Mouse (Mus musculus): ENCODE data around the gene Ajm1. TPM values are rescaled to one million over a fixed set of nuclear protein-coding genes. Genes with fewer than 3 reads are reported as not detected.

Ajm1 gene
- polyA plus RNA-seq, 1 experiment from 2014 or later, result 0.26 TPM

- Histone ChIP-seq H3K79me2 (ENCODE audit: inconsistent target) (peaks cover 95% of the 10 kb centered on the region), H3K4me3 (ENCODE audit: inconsistent target) (no peak overlapping the region), H3K27ac (no peak overlapping the region), H3K36me3 (ENCODE audit: inconsistent target) (peaks cover 19% of the 10 kb centered on the region; the same call in 1 of the 2 replicates)
- WGBS (ENCODE audit: missing documents), result 89% methylated on average over 10 of the region's 10 CpGs
These were observed 39.8 kb downstream of the Ajm1 start for GRCm38 (mm10) chr2:25541644-25542367.

GRCm38 (mm10) chr2:25540541-25540948 lies 41.0 kb downstream of the Ajm1 start:
- 98% methylated on average over 4 of the region's 4 CpGs for WGBS (ENCODE audit: missing documents)
- H3K36me3 ChIP-seq (ENCODE audit: inconsistent target), result peaks cover 27% of the 10 kb centered on the region

DNA sequence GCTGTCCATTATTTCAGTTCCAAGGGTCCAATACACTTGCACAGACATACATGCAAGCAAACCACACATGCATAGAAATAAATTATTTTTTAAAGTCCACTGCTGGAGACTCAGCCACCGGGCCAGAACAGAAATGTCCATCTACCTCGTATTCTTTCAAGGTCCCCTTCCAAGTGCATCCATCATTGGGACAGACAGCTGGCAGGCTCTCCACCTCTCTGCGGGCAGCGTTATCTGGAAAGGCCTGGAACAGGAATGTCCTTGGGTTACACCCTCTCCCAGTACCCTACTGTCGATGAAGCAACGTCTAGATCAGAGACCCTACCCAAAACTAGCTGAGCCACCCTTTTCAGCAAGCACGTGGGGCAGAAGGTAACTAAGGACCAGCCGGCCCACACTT lies 45.0 kb downstream of the Ajm1 start:
- Histone ChIP-seq H3K79me2 (ENCODE audit: inconsistent target) (peaks cover 60% of the 10 kb centered on the region), H3K36me3 (ENCODE audit: inconsistent target) (peaks cover 32% of the 10 kb centered on the region), H3K4me3 (ENCODE audit: inconsistent target) (no peak overlapping the region), H3K27ac (no peak overlapping the region)
- 96% methylated on average over 8 of the region's 8 CpGs for WGBS (ENCODE audit: missing documents)

More at GRCm38 (mm10) chr2:25540541-25540948, 41.0 kb downstream of the Ajm1 start:
- H3K79me2 ChIP-seq (ENCODE audit: inconsistent target), result peaks cover 88% of the 10 kb centered on the region
- no peak overlapping the region for H3K27ac ChIP-seq
- H3K4me3 ChIP-seq (ENCODE audit: inconsistent target), result no peak overlapping the region

DNA sequence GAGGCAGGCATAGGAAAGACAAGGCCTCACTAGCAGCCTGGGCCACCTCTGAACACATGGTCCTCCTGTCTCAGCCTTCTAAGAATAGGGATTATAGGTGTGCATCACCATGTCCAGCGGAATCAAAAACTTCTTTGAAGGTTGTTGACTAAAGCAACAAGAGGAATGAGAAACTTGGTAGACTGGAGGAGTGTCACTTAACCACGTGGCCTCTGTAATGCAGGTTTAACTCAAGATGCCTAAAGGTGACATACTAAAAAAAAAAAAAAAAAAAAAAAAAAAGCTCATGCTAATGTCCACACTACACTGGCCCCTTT lies 46.7 kb downstream of the Ajm1 start:
- Histone ChIP-seq H3K4me3 (ENCODE audit: inconsistent target) (no peak overlapping the region), H3K27ac (no peak overlapping the region), H3K79me2 (ENCODE audit: inconsistent target) (peaks cover 43% of the 10 kb centered on the region), H3K36me3 (ENCODE audit: inconsistent target) (peaks cover 46% of the 10 kb centered on the region)
- WGBS (ENCODE audit: missing documents), result 100% methylated on average over 2 of the region's 2 CpGs

DNA sequence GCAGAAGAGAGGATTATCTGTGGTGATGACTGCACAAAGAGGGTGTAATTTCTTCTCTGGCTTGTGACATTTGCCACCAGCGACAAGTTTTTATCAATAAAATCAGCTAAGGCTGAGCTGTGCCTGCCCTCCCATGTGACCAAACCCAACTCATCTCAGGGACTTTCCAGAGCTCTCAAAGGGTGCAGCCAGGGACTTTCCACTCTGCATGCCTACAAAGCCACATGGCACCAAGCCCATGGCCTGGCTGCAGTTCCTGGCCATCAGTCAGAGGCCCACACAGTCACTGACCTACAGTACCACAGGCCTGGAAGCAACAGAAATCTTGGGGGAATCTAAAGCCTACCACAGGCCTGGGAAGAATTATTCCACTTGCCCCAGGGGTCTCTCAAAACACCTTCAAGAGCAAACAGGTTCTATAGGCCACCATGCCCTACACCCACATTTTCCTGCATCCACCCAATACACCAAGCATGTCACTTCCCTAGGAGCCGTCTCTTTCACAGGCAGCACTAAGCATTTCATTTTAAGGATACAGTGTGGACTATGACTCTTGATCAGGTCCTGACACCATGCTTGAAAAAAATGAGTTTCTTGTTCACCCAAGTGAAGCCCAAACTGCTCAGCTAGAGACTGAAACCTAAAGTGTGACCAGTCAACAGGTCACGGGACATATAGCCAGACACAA lies 47.2 kb downstream of the Ajm1 start:
- Histone ChIP-seq H3K27ac (no peak overlapping the region), H3K4me3 (ENCODE audit: inconsistent target) (no peak overlapping the region), H3K36me3 (ENCODE audit: inconsistent target) (peaks cover 47% of the 10 kb centered on the region), H3K79me2 (ENCODE audit: inconsistent target) (peaks cover 38% of the 10 kb centered on the region; the same call in 1 of the 2 replicates)
- WGBS (ENCODE audit: missing documents), result 76% methylated on average over 3 of the region's 3 CpGs

DNA sequence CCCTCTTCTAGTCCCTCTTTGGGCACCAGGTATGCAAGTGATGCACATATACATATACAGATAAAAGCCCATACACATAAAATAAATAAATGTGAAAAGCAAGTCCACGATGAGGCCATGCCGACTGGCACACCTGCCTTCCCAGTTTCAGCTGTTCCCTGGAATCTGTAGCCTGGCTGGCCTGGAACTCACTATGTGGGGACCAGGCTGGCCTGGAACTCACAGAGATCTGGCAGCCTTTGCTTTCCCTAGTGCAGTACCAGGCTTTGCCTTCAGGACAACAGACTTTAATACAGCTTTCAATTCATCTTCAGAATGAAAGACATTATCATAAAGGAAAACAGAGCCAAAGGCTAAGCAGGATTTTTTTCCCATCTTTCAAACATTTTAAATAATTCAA lies 47.9 kb downstream of the Ajm1 start:
- Histone ChIP-seq H3K79me2 (ENCODE audit: inconsistent target) (peaks cover 32% of the 10 kb centered on the region; the same call in 1 of the 2 replicates), H3K27ac (no peak overlapping the region), H3K36me3 (ENCODE audit: inconsistent target) (peaks cover 51% of the 10 kb centered on the region), H3K4me3 (ENCODE audit: inconsistent target) (no peak overlapping the region)
- WGBS (ENCODE audit: missing documents), result 100% methylated on average over 2 of the region's 2 CpGs

GRCm38 (mm10) chr2:25526510-25527302 lies 54.9 kb downstream of the Ajm1 start:
- Histone ChIP-seq H3K27ac (no peak overlapping the region), H3K4me3 (ENCODE audit: inconsistent target) (no peak overlapping the region)
- 91% methylated on average over 9 of the region's 9 CpGs for WGBS (ENCODE audit: missing documents)

More at GRCm38 (mm10) chr2:25526510-25527302, 54.9 kb downstream of the Ajm1 start:
- Histone ChIP-seq H3K36me3 (ENCODE audit: inconsistent target) (peaks cover 90% of the 10 kb centered on the region), H3K79me2 (ENCODE audit: inconsistent target) (no peaks in the 10 kb centered on the region)

Other genes starting within 250 kb of the Ajm1 start
- 36.0 to 43.5 TPM (median 43.4 TPM) in 3 replicates for gene Man1b1, start 249.4 kb downstream of the Ajm1 start, polyA plus RNA-seq (2018)
- 101 to 192 TPM (median 107 TPM) in 3 replicates for gene Dpp7, start 225.4 kb downstream of the Ajm1 start, polyA plus RNA-seq (2018)
- 55.8 to 128 TPM (median 119 TPM) in 3 replicates for gene Uap1l1, start 216.1 kb downstream of the Ajm1 start, polyA plus RNA-seq (2018)
- gene Sapcd2, start 209.4 kb downstream of the Ajm1 start, polyA plus RNA-seq (2018), result 0.13 to 0.73 TPM in 2 of 3 replicates, not detected in the other
- gene Entpd2, start 185.9 kb downstream of the Ajm1 start, polyA plus RNA-seq (2018), result 0.07 TPM in 1 of 3 replicates, not detected in the others
- gene Npdc1, start 182.4 kb downstream of the Ajm1 start, polyA plus RNA-seq (2018), result 1.2 to 2.9 TPM (median 2.5 TPM) in 3 replicates
- 1.3 to 2.4 TPM (median 2.2 TPM) in 3 replicates for gene Fut7, start 158.5 kb downstream of the Ajm1 start, polyA plus RNA-seq (2018)
- 9.5 to 19.7 TPM (median 13.5 TPM) in 3 replicates for gene Abca2, start 153.1 kb downstream of the Ajm1 start, polyA plus RNA-seq (2018)
- not detected in 3 replicates for gene Clic3, start 124.9 kb downstream of the Ajm1 start, polyA plus RNA-seq (2018)
- gene Paxx, start 120.7 kb downstream of the Ajm1 start, polyA plus RNA-seq (2018), result 6.0 to 12.9 TPM (median 6.4 TPM) in 3 replicates
- not detected in 3 replicates for gene Ptgds, start 111.7 kb downstream of the Ajm1 start, polyA plus RNA-seq (2018)
- not detected in 3 replicates for gene Lcn12, start 87.8 kb downstream of the Ajm1 start, polyA plus RNA-seq (2018)
- gene Fbxw5, start 81.0 kb downstream of the Ajm1 start, polyA plus RNA-seq (2018), result 21.9 to 35.3 TPM (median 28.7 TPM) in 3 replicates
- 0.14 to 2.1 TPM in 2 of 3 replicates, not detected in the other for gene C8g, start 80.0 kb downstream of the Ajm1 start, polyA plus RNA-seq (2018)
- gene Traf2, start 34.8 kb downstream of the Ajm1 start, polyA plus RNA-seq (2018), result 6.2 to 13.5 TPM (median 12.4 TPM) in 3 replicates
- 258 to 279 TPM (median 262 TPM) in 3 replicates for gene Edf1, start 23.9 kb downstream of the Ajm1 start, polyA plus RNA-seq (2018)
- 0.04 to 0.60 TPM (median 0.15 TPM) in 3 replicates for gene Mamdc4, start 6.9 kb downstream of the Ajm1 start, polyA plus RNA-seq (2018)
- gene Phpt1, start 6.5 kb downstream of the Ajm1 start, polyA plus RNA-seq (2018), result 9.0 to 13.7 TPM (median 13.0 TPM) in 3 replicates
- gene Rabl6, start 26.8 kb upstream of the Ajm1 start, polyA plus RNA-seq (2018), result 48.4 to 64.3 TPM (median 52.1 TPM) in 3 replicates
- not detected in 3 replicates for gene Ccdc183, start 35.9 kb upstream of the Ajm1 start, polyA plus RNA-seq (2018)
- 22.2 to 28.7 TPM (median 23.3 TPM) in 3 replicates for gene Tmem141, start 40.2 kb upstream of the Ajm1 start, polyA plus RNA-seq (2018)
- gene Fcna, start 46.3 kb upstream of the Ajm1 start, polyA plus RNA-seq (2018), result 12.7 to 19.5 TPM (median 16.6 TPM) in 3 replicates
- gene Lcn8, start 71.4 kb upstream of the Ajm1 start, polyA plus RNA-seq (2018), result not detected in 3 replicates
- gene Lcn5, start 76.2 kb upstream of the Ajm1 start, polyA plus RNA-seq (2018), result not detected in 3 replicates
- gene Lcn6, start 95.0 kb upstream of the Ajm1 start, polyA plus RNA-seq (2018), result not detected in 3 replicates
- gene Lcn10, start 101.0 kb upstream of the Ajm1 start, polyA plus RNA-seq (2018), result not detected in 3 replicates
- gene Obp2a, start 118.3 kb upstream of the Ajm1 start, polyA plus RNA-seq (2018), result not detected in 3 replicates
- gene Bmyc, start 125.0 kb upstream of the Ajm1 start, polyA plus RNA-seq (2018), result 8.6 to 19.6 TPM (median 15.7 TPM) in 3 replicates
- gene Obp2b, start 155.3 kb upstream of the Ajm1 start, polyA plus RNA-seq (2018), result not detected in 3 replicates
- gene Lcn3, start 183.8 kb upstream of the Ajm1 start, polyA plus RNA-seq (2018), result not detected in 3 replicates
- not detected in 3 replicates for gene Lcn11, start 195.3 kb upstream of the Ajm1 start, polyA plus RNA-seq (2018)
- not detected in 3 replicates for gene Gm13539, start 200.5 kb upstream of the Ajm1 start, polyA plus RNA-seq (2018)
- not detected in 3 replicates for gene Glt6d1, start 234.1 kb upstream of the Ajm1 start, polyA plus RNA-seq (2018)
- not detected in 3 replicates for gene Lcn9, start 241.4 kb upstream of the Ajm1 start, polyA plus RNA-seq (2018)